Mouse (Mus musculus) heart, embryonic 14.5 days (tissue): ENCODE measurements around the gene Tmem175. TPM values are rescaled to one million over a fixed set of nuclear protein-coding genes. Genes with fewer than 3 reads are reported as not detected.

ENCODE experiments used
- ATAC-seq: fragments of 200-750 bp; cut with Nextera tagmentation; 2 replicates; pipeline ENCODE4 v1.8.0; 2017; ENCODE audit warnings: low read depth, moderate TSS enrichment; ENCODE audit not compliant: insufficient number of reproducible peaks, insufficient read depth, low FRiP score
- H3K27ac ChIP-seq, 2 experiments: fragments of 200-500 bp in 1 of 2; fragments of 300-500 bp in 1 of 2; sonication (generic) in 1 of 2; replicated peaks in 1 of 2; 2 replicates each; pipeline ENCODE4 v1.5.1; 2012 to 2014; ENCODE audit warnings: low read depth in 2 of 2, low read length in 2 of 2, control low read depth in 1 of 2, mild to moderate bottlenecking in 1 of 2, mixed read lengths in 1 of 2; ENCODE audit not compliant: control insufficient read depth in 1 of 2, insufficient read depth in 1 of 2
- H3K27me3 ChIP-seq: fragments of 300-500 bp; sonication (generic); 2 replicates; pipeline ENCODE4 v1.6.1; 2014; ENCODE audit warnings: mild to moderate bottlenecking, low read length, control low read depth; ENCODE audit not compliant: control insufficient read depth, insufficient read depth
- H3K36me3 ChIP-seq: fragments of 300-500 bp; sonication (generic); 2 replicates; pipeline ENCODE4 v1.6.1; 2014; ENCODE audit warnings: mild to moderate bottlenecking, control low read depth, low read length, mixed read lengths; ENCODE audit not compliant: control insufficient read depth, insufficient read depth
- H3K4me1 ChIP-seq, 2 experiments: fragments of 200-500 bp in 1 of 2; fragments of 300-500 bp in 1 of 2; sonication (generic) in 1 of 2; 2 replicates each; pipeline ENCODE4 v1.6.1; 2012 to 2014; ENCODE audit warnings: low read length in 2 of 2, control low read depth in 1 of 2, mixed read lengths in 1 of 2; ENCODE audit not compliant: control insufficient read depth in 2 of 2, insufficient read depth in 2 of 2
- H3K4me2 ChIP-seq: fragments of 300-500 bp; sonication (generic); 2 replicates; pipeline ENCODE4 v1.6.1; 2014; ENCODE audit warnings: mild to moderate bottlenecking, low read length
- H3K4me3 ChIP-seq, 2 experiments: fragments of 200-500 bp in 1 of 2; fragments of 300-500 bp in 1 of 2; sonication (generic) in 1 of 2; 2 replicates each; pipeline ENCODE4 v1.5.1; 2012 to 2014; ENCODE audit warnings: low read length in 2 of 2, mild to moderate bottlenecking in 2 of 2, control low read depth in 1 of 2, low read depth in 1 of 2, moderate library complexity in 1 of 2; ENCODE audit not compliant: control insufficient read depth in 1 of 2, insufficient read depth in 1 of 2
- H3K9ac ChIP-seq: fragments of 300-500 bp; sonication (generic); 2 replicates; pipeline ENCODE4 v1.6.1; 2014; ENCODE audit warnings: mild to moderate bottlenecking, low read length
- H3K9me3 ChIP-seq: fragments of 300-500 bp; sonication (generic); 2 replicates; pipeline ENCODE4 v1.6.1; 2016; ENCODE audit warnings: low read length, control low read depth; ENCODE audit not compliant: control insufficient read depth
- WGBS: fragments of 180-500 bp; shearing (Covaris S2); extraction: QIAGEN DNeasy Blood & Tissue Kit; methylation state at CpG from one replicate; pipeline ENCODE4 v1.1.7; 2014; 5-methylcytosine and 5-hydroxymethylcytosine counted together
- polyA plus RNA-seq: library from polyadenylated mRNA; unstranded; fragments of >200 nt; fragmentation: Nextera tagmentation; extraction: Ambion mirVana; gene quantifications from 2 replicates; pipeline ENCODE4 v1.2.1, GENCODE M21; 2014

Tmem175 gene
- polyA plus RNA-seq, 1 experiment from 2014 or later = 22.2 TPM

DNA sequence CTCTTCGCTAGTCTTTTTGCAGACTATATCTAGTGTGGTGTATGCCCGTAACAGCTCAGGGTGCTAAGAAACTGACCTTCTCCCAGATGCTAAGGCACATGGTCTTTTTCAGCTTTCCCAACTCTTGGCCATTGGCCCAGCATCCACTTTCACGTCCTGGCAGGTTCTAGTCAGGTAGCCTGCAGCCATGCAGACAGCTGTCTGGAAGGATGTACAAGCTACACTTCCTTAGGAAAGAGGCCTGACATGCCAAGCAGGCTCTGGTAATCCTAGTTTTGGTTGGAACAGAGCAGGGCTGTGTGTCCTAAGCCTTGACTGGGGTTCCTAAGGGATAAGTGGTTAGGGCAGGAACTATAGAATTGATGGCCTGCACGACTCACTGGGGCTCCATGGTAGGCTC lies 33.2 kb downstream of the Tmem175 start:
- Histone ChIP-seq H3K27ac (no peak overlapping the region), H3K9ac (no peak overlapping the region), H3K4me3 (no peak overlapping the region), H3K4me1 (peaks cover 0 to 9% of the 10 kb centered on the region in 2 experiments; a peak in 2 of 4 replicates), H3K4me2 (no peak overlapping the region), H3K27me3 (0 out of 2 replicates have a peak, but pooled peaks cover 7% of the 10 kb centered on the region), H3K9me3 (no peaks in the 10 kb centered on the region), H3K36me3 (peaks cover 7% of the 10 kb centered on the region; the same call in 1 of the 2 replicates)
- WGBS = 81% methylated on average over 4 of the region's 4 CpGs
- ATAC-seq = no peak

GRCm38 (mm10) chr5:108665066-108665465 lies 35.5 kb downstream of the Tmem175 start:
- Histone ChIP-seq H3K27me3 (0 out of 2 replicates have a peak, but pooled peaks cover 7% of the 10 kb centered on the region), H3K36me3 (no peaks in the 10 kb centered on the region), H3K4me1 (peaks cover 2 to 12% of the 10 kb centered on the region in 2 experiments; a peak in 2 of 4 replicates), H3K27ac (no peak overlapping the region), H3K9ac (no peak overlapping the region), H3K4me2 (no peak overlapping the region), H3K4me3 (no peak overlapping the region), H3K9me3 (no peaks in the 10 kb centered on the region)
- 28% methylated on average over 3 of the region's 3 CpGs for WGBS
- ATAC-seq = no peak

DNA sequence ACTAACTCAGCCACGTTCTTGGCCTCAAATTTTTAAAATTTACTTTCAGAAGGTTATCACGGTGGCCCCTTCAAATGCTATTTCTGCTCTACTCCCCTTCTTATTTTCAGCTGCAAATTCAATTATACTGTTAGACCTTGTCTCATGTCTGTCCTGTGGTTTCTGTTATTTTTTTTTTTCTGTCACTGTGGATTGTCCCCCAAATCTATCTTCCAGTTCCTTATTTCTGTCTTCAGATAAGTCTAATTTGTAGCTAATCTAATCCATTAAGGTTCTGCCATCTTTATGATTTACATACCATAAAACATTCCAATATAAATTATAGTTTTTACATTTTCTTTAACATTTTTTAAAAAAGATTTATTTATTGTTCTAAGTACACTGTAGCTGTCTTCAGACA lies 37.8 kb downstream of the Tmem175 start:
- no peak for ATAC-seq
- Histone ChIP-seq H3K27ac (no peak overlapping the region), H3K4me2 (no peak overlapping the region), H3K27me3 (0 out of 2 replicates have a peak, but pooled peaks cover 7% of the 10 kb centered on the region), H3K9ac (no peak overlapping the region), H3K4me3 (no peak overlapping the region), H3K9me3 (no peaks in the 10 kb centered on the region), H3K4me1 (peaks cover 2 to 16% of the 10 kb centered on the region in 2 experiments; a peak in 2 of 4 replicates), H3K36me3 (peaks cover 13% of the 10 kb centered on the region)
- WGBS = 82% methylated on average over 2 of the region's 2 CpGs

DNA sequence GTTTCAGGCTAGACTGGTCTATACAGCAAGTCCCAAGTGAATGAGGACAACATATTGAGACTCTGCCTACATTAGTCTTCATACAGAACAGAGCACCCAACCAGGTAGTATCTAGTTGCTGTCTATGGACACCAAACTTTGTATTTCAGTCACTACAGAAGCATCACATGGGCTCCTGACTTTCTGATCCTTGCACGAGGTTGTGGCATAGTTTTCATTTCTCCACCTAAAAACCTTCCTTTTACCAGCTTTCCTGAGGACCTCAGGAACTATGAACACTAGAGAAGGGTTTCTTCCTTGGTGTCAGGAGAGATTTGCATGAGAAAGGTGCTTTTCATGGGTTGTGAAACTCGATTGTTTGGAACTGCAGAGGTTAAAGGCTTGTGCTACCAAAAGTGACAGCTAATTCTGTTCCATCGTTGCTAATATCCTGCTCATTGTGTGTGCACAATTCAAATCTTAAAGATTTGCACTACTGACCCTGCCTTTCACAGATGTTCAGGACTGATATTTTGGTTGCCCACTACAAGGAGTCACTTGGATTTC lies 38.9 kb downstream of the Tmem175 start:
- peaks cover 2 to 16% of the 10 kb centered on the region in 2 experiments; a peak in 2 of 4 replicates for H3K4me1 ChIP-seq
- peak overlapping the region; percentile 89 for H3K4me2 ChIP-seq
- no peak for ATAC-seq
- H3K9ac ChIP-seq = peak overlapping the region; percentile 88
- H3K27me3 ChIP-seq = 0 out of 2 replicates have a peak, but pooled peaks cover 7% of the 10 kb centered on the region
- peak overlapping the region; percentile 63 to 77 for H3K4me3 ChIP-seq
- H3K27ac ChIP-seq = peak overlapping the region; percentile 88 to 96
- no peaks in the 10 kb centered on the region for H3K9me3 ChIP-seq
- 9% methylated on average over 3 of the region's 3 CpGs for WGBS
- peaks cover 17% of the 10 kb centered on the region for H3K36me3 ChIP-seq

DNA sequence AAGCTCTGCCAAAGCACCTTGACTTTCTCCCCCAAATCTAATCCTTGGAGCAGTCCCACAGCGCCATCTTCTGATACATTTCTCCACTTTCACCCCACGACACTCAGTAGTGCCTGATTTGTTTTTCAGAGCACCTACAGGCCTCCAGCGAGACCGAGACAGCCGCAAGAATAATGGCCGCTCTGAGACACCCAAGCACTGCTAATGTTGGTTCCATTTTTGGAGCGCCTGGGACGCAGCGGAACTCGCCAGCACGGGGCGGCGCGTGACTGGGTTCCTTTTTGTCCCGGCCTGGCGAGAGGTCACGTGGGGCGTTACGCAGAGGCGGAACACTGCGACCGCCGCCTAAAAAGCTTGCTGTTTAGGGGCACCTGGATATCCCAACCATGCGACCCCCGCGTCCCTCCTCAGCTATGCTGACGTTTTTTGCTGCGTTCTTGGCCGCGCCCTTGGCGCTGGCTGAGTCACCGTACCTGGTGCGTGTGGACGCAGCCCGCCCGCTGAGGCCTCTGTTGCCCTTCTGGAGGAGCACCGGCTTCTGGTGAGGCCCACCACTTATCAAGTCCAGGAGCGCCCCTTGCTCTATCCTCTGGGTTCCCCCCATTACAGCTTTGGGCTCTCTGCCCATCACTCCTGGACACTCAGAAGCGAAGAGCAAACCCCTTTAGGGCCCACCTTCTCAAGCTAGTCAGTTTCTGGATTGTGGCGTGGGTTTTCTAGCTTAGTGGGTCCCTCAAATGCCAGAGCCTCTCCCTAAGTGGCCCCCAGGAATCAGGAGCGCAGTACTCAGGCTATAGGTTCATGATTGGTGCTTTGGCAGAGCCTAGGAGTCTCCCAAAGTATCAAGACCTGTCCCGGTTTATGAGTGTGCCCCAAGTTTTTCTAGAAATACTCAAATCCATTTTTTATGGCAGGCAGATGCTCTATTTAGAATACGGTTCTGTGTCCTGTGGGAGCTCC lies 39.7 kb downstream of the Tmem175 start, which contains the start of gene Dgkq:
Gene Dgkq (minus strand): TSS at position 696 of the 960 bp plus-strand sequence.
- H3K27ac ChIP-seq = peak within 1 kb of the TSS; percentile 88 to 96
- H3K4me2 ChIP-seq = peak within 1 kb of the TSS; percentile 89
- WGBS = 5% methylated on average over 43 of the region's 43 CpGs
- no peaks in the 10 kb centered on the region for H3K9me3 ChIP-seq
- peaks cover 17% of the 10 kb centered on the region for H3K36me3 ChIP-seq
- H3K4me1 ChIP-seq = peaks cover 2 to 16% of the 10 kb centered on the region in 2 experiments; a peak in 2 of 4 replicates
- H3K9ac ChIP-seq = peak within 1 kb of the TSS; percentile 88
- H3K27me3 ChIP-seq = 0 out of 2 replicates have a peak, but pooled peaks cover 7% of the 10 kb centered on the region
- ATAC-seq = peak; percentile 82
- H3K4me3 ChIP-seq = peak within 1 kb of the TSS; percentile 63 to 77

DNA sequence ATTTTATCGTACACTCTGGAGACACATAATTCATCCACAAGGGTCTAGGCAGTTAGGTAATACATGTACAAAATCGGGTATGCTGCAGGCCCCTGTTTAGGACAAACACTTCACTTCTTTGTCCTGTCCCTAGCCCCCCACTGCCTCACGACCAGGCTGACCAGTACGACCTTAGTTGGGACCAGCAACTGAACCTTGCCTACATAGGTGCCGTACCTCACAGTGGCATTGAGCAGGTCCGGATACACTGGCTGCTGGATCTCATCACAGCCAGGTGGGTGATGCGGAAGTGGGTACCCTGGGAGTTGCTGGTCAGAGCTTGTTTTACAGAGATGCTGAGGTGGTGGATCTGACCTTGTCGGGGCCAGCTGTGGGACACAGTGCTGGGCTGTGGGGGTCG lies 40.4 kb downstream of the Tmem175 start:
- 75% methylated on average over 9 of the region's 9 CpGs for WGBS
- H3K27me3 ChIP-seq = no peaks in the 10 kb centered on the region
- H3K27ac ChIP-seq = peak overlapping the region in 1 of 2 experiments; percentile 88; a peak in 1 of 4 replicates
- H3K9me3 ChIP-seq = no peaks in the 10 kb centered on the region
- ATAC-seq = no peak
- peak overlapping the region; percentile 88 for H3K9ac ChIP-seq
- H3K36me3 ChIP-seq = peaks cover 17% of the 10 kb centered on the region
- H3K4me3 ChIP-seq = peak overlapping the region; percentile 63 to 77; a peak in 3 of 4 replicates
- peak overlapping the region; percentile 89 for H3K4me2 ChIP-seq
- H3K4me1 ChIP-seq = peaks cover 2 to 16% of the 10 kb centered on the region in 2 experiments; a peak in 2 of 4 replicates

- no peak overlapping the region for H3K27ac ChIP-seq
- ATAC-seq = no peak
Observed at GRCm38 (mm10) chr5:108670785-108671184, 41.2 kb downstream of the Tmem175 start.

More at GRCm38 (mm10) chr5:108670785-108671184, 41.2 kb downstream of the Tmem175 start:
- Histone ChIP-seq H3K27me3 (no peaks in the 10 kb centered on the region), H3K4me3 (no peak overlapping the region), H3K36me3 (peaks cover 17% of the 10 kb centered on the region), H3K9ac (no peak overlapping the region), H3K9me3 (no peaks in the 10 kb centered on the region), H3K4me1 (peaks cover 2 to 16% of the 10 kb centered on the region in 2 experiments; a peak in 2 of 4 replicates), H3K4me2 (peak overlapping the region; percentile 89; the same call in 1 of the 2 replicates)
